Mouse (Mus musculus) testis, adult 2 months (tissue): ENCODE measurements at regions not wholly inside any gene's neighbourhood (a gene's known extent, or its start where the extent isn't known, plus 50 kb on each side); places are given as distances from the start of the nearest gene placed in this dataset.

Source experiments
- H3K27ac ChIP-seq: fragments of 200-500 bp; 2 replicates; pipeline ENCODE4 v1.5.1; 2012; ENCODE audit warnings: low read depth, low read length; ENCODE audit not compliant: control insufficient read depth, insufficient read depth
- H3K27me3 ChIP-seq: fragments of 200-500 bp; 2 replicates; pipeline ENCODE4 v1.6.1; 2012; ENCODE audit warnings: mild to moderate bottlenecking, low read length, moderate library complexity; ENCODE audit not compliant: control insufficient read depth, insufficient read depth
- H3K36me3 ChIP-seq: fragments of 200-500 bp; 2 replicates; pipeline ENCODE4 v1.6.1; 2012; ENCODE audit warnings: mild to moderate bottlenecking, low read length; ENCODE audit not compliant: control insufficient read depth, insufficient read depth
- H3K4me1 ChIP-seq: fragments of 200-500 bp; 2 replicates; pipeline ENCODE4 v1.6.1; 2012; ENCODE audit warnings: low read length; ENCODE audit not compliant: control insufficient read depth, insufficient read depth
- H3K4me3 ChIP-seq: fragments of 200-500 bp; 2 replicates; pipeline ENCODE4 v1.5.1; 2012; ENCODE audit warnings: low read depth, mild to moderate bottlenecking, low read length, moderate library complexity, mixed read lengths; ENCODE audit not compliant: control insufficient read depth
- CTCF ChIP-seq: fragments of 200-500 bp; IDR thresholded peaks from 2 replicates; pipeline ENCODE4 v1.5.1; 2012; ENCODE audit warnings: low read depth, mild to moderate bottlenecking, inconsistent platforms, low read length, moderate library complexity; ENCODE audit not compliant: control insufficient read depth, insufficient read depth, insufficient replicate concordance
- POLR2A ChIP-seq: fragments of 200-500 bp; IDR thresholded peaks from 2 replicates; pipeline ENCODE4 v1.6.1; 2012; ENCODE audit warnings: low read depth, mild to moderate bottlenecking, inconsistent platforms, low read length, moderate library complexity; ENCODE audit not compliant: control insufficient read depth

DNA sequence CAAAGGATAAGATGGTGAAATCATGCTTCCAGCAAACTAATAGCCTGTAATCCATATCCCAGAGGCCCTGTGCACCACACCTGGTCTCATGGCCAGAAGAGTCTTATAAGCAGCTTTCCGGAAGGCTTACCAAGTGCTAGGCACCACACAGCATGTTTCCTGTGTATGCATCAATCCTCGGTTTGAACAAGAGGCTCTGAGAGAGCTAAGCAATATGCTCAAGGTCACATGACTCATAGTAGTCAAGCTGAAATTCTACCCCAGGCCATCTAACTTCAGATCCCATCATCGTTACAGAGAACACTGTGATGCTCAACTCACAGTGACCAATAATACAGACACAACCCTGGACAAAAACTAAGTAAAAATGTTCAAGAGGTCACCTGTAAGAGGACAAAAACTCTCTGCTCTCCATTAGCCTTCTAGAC, 197.1 kb upstream of the Klf7 start:
- TF ChIP-seq CTCF (no peak), POLR2A (no peak)
- Histone ChIP-seq H3K4me1 (no peaks in the 10 kb centered on the region), H3K27me3 (no peaks in the 10 kb centered on the region), H3K36me3 (no peaks in the 10 kb centered on the region), H3K27ac (no peak overlapping the region), H3K4me3 (no peak overlapping the region)

DNA sequence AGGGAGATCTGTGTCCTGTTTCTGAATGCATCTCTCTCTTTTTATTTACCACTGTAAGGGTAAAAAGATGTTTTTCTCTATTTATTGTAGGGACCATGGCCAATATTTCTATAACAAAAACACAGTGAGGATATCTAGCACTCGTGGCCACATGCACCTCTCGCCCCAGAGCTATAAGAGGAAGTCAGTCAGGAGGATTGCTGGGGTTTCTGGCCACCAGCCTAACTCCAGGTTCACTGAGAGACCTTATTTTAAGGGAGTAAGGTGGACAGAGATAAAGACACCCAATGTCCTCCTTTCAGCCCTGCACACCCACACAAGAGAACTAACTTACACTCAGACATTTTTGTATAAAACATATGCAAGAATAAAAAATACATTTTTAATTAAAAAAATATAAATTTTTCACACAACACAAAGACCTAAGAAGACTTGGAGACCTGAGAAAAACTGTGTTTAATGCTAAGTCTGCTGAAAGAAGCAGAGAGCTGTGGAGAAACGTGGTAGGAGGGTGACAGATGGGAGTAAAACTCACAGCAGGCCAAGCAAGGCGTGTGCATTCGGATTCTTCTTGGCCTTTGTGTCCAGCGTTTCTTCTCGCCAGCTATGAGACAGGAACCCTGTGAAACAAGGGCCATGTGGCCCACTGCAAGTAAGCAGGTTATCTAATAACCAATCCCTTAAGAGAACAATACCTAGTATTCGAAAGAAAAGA, 196.5 kb upstream of the Klf7 start:
- Histone ChIP-seq H3K27ac (no peak overlapping the region), H3K4me3 (no peak overlapping the region), H3K4me1 (no peaks in the 10 kb centered on the region), H3K36me3 (no peaks in the 10 kb centered on the region), H3K27me3 (no peaks in the 10 kb centered on the region)
- TF ChIP-seq POLR2A (no peak), CTCF (no peak)

DNA sequence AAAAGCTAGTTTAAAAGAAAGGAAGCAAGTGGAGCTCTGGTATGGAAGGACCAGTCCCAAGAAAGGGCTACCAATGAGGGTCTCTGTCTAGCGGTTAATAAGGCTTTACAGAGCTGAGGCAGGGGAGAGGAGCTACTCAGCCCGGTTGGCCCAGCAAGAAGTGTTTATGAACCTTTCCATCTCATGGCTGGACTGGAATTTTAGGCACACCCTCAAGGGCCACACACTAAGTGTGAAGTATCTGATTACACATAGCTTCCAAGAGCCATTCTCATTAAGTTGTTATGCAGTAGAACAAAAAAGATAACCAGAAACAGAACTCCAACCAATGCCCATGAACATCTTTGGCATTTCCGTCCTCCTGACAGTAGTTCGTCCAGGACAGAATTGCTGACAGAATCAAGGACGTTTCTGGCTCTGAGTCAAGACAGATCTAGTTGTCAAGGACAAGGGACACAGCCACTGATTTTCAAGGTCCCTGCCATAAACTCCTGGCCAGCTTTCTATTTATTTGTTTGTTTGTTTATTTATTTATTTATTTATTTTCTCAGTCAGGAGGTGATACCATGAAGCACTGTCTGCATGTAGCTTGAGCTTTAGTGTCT, 195.1 kb upstream of the Klf7 start:
- Histone ChIP-seq H3K27me3 (no peaks in the 10 kb centered on the region), H3K36me3 (no peaks in the 10 kb centered on the region), H3K27ac (no peak overlapping the region), H3K4me3 (no peak overlapping the region), H3K4me1 (no peaks in the 10 kb centered on the region)
- TF ChIP-seq POLR2A (no peak), CTCF (no peak)

- H3K4me3 ChIP-seq, result no peak overlapping the region
- H3K27me3 ChIP-seq, result no peaks in the 10 kb centered on the region
- no peaks in the 10 kb centered on the region for H3K36me3 ChIP-seq
- TF ChIP-seq POLR2A (no peak), CTCF (no peak)
- H3K4me1 ChIP-seq, result no peaks in the 10 kb centered on the region; the same call in 1 of the 2 replicates
- H3K27ac ChIP-seq, result no peak overlapping the region
Observed at GRCm38 (mm10) chr1:64311371-64311770, 189.3 kb upstream of the Klf7 start.

GRCm38 (mm10) chr1:64308560-64308959, 186.5 kb upstream of the Klf7 start:
- H3K36me3 ChIP-seq, result no peaks in the 10 kb centered on the region
- TF ChIP-seq POLR2A (no peak), CTCF (no peak)
- peaks cover 6% of the 10 kb centered on the region for H3K4me1 ChIP-seq
- no peaks in the 10 kb centered on the region for H3K27me3 ChIP-seq
- H3K4me3 ChIP-seq, result peak overlapping the region; percentile 9
- H3K27ac ChIP-seq, result no peak overlapping the region

DNA sequence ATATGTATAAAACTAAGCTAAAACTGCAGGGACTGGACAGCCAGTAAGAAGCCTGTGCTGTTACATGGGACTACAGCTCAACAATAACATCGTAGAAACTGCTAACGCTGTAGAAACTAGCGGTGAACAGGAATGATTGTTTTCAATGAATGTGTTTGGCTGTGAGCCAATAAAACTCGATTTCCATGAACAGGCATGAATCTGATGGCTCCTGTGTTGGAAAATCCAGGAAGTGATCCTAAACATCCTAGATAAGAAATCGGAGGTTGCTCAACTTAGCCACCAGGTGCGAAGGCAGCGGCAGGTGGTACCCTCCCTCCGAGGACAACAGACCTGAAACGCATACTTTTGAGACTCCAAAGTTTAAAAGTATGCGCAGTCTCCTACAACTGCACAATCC, 186.0 kb upstream of the Klf7 start:
- H3K36me3 ChIP-seq, result no peaks in the 10 kb centered on the region
- peaks cover 6% of the 10 kb centered on the region for H3K4me1 ChIP-seq
- no peaks in the 10 kb centered on the region for H3K27me3 ChIP-seq
- H3K4me3 ChIP-seq, result peak overlapping the region; percentile 9; the same call in 1 of the 2 replicates
- no peak overlapping the region for H3K27ac ChIP-seq
- TF ChIP-seq CTCF (no peak), POLR2A (no peak)

DNA sequence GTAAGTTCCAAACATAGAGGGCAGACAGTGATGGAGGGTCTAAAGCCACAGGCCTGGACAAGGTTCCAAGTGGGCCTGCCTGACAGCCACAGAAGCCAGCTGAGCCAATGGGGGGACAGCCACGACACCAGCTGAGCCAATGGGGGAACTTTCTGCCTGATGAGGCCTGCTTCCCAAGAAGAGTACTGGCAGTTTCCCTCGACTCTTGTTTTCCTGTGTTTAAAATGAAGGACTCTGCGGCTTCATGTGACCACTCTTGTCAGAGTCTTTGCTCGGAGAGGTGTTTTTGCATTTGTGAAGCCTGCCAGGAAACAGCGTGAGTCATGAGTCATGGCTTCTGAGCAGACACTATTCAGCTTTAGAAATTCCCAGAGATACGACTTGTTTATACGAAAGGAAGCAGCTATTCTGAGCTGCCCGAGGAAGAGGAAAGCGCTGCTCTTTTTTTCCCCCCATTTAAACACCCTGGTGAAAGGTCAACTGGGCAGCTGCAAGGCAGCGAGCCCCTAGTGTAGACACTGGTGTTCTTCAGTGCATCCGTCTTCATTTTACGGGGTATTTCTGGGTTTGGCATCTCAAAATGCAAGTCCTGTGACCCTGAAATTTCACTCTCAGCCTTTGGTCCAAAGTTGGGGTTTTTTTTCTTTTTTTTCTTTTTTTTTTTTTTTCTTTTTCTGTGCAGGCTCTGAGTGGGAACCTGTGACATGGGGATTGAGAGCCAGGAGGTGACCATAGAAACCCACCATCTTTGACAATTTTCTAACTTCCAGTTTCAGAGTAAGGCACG, 183.5 kb upstream of the Klf7 start:
- Histone ChIP-seq H3K4me3 (no peak overlapping the region), H3K36me3 (no peaks in the 10 kb centered on the region)

More for the DNA sequence above, 183.5 kb upstream of the Klf7 start:
- Histone ChIP-seq H3K4me1 (peaks cover 6% of the 10 kb centered on the region), H3K27ac (peak overlapping the region; percentile 58), H3K27me3 (no peaks in the 10 kb centered on the region)
- TF ChIP-seq POLR2A, result no peak
- no peak for TF ChIP-seq CTCF
